Mouse (Mus musculus) testis, adult 2 months (tissue): ENCODE measurements around the gene Gtf3c1.

Experiments used
- CTCF ChIP-seq: fragments of 200-500 bp; IDR thresholded peaks from 2 replicates; pipeline ENCODE4 v1.5.1; 2012; ENCODE audit warnings: low read depth, mild to moderate bottlenecking, inconsistent platforms, low read length, moderate library complexity; ENCODE audit not compliant: control insufficient read depth, insufficient read depth, insufficient replicate concordance
- POLR2A ChIP-seq: fragments of 200-500 bp; IDR thresholded peaks from 2 replicates; pipeline ENCODE4 v1.6.1; 2012; ENCODE audit warnings: low read depth, mild to moderate bottlenecking, inconsistent platforms, low read length, moderate library complexity; ENCODE audit not compliant: control insufficient read depth

GRCm38 (mm10) chr7:125752699-125753325 is 45.2 kb upstream of the Gtf3c1 start:
- TF ChIP-seq CTCF (no peak), POLR2A (no peak)
